Mouse (Mus musculus): ENCODE measurements around the gene Gen1.

The Gen1 gene

DNA sequence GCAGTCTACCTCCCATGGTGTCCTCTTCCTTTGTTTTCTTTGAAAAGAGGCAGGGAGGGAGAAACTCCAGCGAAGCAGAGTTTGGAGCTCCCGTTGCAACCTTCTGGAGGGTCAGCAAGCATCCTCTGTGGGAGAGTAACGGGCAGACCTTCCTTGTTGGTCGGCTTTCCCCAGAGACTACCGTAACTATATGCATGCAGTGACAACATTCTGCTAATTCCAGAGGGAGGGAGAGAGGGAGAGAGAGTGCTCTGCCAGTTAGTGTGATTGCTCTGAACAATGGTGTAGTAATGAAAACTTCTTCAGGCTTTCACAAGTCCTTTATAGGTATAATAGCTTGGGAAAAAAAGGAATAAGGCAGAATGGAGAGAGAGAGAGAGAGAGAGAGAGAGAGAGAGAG, 40.9 kb downstream of the Gen1 start:
- DNase-seq (ENCODE audit: low read depth, low spot score), result no peak

GRCm38 (mm10) chr12:11223090-11223489, 42.5 kb downstream of the Gen1 start:
- no peak for DNase-seq (ENCODE audit: low read depth, low spot score)

- DNase-seq (ENCODE audit: low read depth, low spot score), result no peak
Measured at GRCm38 (mm10) chr12:11222566-11222965, 43.0 kb downstream of the Gen1 start.

DNA sequence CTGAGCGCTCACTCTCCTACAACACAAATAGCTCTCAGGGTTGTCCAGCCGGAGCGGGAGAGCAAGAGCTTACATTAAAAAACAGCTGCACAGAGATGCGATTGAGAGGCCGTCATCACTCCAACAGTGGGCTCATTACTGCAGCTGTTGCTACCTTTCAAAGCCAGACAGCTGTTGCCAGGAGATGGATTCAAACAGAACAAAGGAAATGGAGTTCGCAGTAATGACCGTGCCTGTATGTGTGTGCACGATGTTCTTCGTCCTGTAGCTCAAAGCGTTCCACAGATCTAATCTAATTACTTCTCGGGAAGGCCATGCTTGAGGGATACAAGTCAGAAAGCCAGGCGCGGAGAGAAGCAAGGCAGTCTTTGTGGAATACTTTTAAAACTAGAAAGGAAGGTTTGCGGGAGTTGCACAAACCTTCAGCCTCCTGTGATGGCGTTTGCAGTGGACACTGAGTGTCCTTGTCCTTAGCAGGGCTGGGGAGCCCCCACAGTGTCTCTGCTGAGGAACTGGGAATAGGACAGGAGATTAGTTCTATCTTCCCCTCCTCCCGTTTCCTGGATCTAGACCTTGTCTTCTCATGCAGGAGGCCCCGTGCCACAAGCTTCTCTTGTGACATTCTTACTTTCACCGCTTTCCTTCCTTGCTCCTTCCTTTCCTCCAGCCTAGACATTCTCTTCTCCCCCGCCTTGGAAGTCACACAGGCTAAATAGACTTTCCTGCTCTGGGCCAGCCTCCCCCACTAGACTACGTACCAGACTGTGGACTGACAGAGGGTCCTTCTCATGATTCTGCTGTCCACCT, 43.9 kb downstream of the Gen1 start:
- no peak for DNase-seq (ENCODE audit: low read depth, low spot score)

- DNase-seq (ENCODE audit: low read depth, low spot score), result no peak
Measured at GRCm38 (mm10) chr12:11217726-11218250, 47.8 kb downstream of the Gen1 start.

- DNase-seq (ENCODE audit: low read depth, low spot score), result no peak
Measured at GRCm38 (mm10) chr12:11216454-11216853, 49.1 kb downstream of the Gen1 start.

DNA sequence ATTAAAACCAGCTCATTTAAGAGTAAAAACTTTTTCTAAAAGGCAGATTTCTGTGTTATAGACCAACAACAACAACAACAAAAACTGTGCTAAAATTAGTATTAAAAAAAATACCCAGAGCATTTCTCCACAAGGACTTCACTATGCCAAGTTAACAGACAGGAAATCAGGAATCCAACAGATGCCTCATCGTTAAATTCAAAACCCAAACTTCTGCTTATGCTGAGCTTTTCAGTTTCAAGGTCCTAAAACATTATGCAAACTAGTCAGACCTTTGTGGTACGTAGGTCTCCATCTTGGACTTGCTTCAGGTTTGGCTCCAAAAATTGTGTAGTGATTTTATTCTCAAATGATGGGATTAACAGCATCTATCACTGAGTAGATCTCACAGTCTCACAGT, 50.0 kb downstream of the Gen1 start:
- no peak for DNase-seq (ENCODE audit: low read depth, low spot score)

GRCm38 (mm10) chr12:11214776-11215175, 50.8 kb downstream of the Gen1 start:
- no peak for DNase-seq (ENCODE audit: low read depth, low spot score)

- DNase-seq (ENCODE audit: low read depth, low spot score), result no peak
Measured at GRCm38 (mm10) chr12:11212881-11213280, 52.7 kb downstream of the Gen1 start.

- no peak for DNase-seq (ENCODE audit: low read depth, low spot score)
Measured at GRCm38 (mm10) chr12:11210361-11210760, 55.2 kb downstream of the Gen1 start.

GRCm38 (mm10) chr12:11209636-11210035, 56.0 kb downstream of the Gen1 start:
- DNase-seq (ENCODE audit: low read depth, low spot score), result no peak

- DNase-seq (ENCODE audit: low read depth, low spot score), result no peak
Measured at GRCm38 (mm10) chr12:11208872-11209271, 56.7 kb downstream of the Gen1 start, which contains the start of gene Msgn1. Gene Msgn1, minus strand, starts transcription at chr12:11208972.

- DNase-seq (ENCODE audit: low read depth, low spot score), result no peak
Measured at GRCm38 (mm10) chr12:11206321-11206720, 59.3 kb downstream of the Gen1 start.

GRCm38 (mm10) chr12:11203694-11204665, 61.6 kb downstream of the Gen1 start:
- DNase-seq (ENCODE audit: low read depth, low spot score), result no peak

DNA sequence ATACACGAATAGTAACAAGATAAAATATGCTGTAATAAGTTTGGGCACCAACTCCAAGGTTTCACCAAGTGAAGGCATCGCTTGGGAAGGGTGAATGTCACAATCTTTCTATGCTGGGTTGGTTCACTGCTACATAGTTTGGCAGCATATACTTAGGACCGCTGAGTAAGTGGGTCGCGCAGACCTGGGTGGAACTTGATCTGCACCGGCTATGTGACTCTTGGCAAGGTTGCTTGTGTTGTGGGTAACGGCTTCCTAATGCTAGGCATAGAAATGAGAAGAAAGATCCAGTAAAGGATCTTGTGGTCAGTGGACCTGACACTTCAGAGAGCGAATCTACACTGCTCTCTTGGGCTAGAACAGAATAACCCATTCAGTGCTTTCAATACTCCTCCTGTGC, 63.1 kb downstream of the Gen1 start:
- DNase-seq (ENCODE audit: low read depth, low spot score), result no peak

DNA sequence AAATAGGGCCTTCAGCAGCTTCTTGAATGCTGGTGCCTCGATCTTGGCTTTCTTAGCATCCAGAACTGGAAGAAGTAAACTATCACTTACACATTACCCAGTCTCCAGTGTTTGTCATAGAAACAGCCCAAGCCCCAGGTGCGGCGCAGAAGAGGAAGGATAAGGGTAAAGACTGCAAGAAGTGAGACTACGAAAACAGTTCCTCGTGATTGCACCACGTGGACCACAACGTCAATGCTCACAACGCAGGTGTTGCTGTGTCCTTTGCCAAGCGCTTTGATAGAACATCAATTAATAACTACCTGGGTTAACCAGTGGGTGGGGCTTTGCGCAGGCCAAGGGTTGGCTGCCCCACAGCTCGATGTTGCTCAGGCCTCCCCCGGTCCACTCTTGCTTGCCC, 64.9 kb downstream of the Gen1 start:
- no peak for DNase-seq (ENCODE audit: low read depth, low spot score)

GRCm38 (mm10) chr12:11198551-11198950, 67.0 kb downstream of the Gen1 start:
- no peak for DNase-seq (ENCODE audit: low read depth, low spot score)

GRCm38 (mm10) chr12:11198026-11198425, 67.6 kb downstream of the Gen1 start:
- no peak for DNase-seq (ENCODE audit: low read depth, low spot score)

DNA sequence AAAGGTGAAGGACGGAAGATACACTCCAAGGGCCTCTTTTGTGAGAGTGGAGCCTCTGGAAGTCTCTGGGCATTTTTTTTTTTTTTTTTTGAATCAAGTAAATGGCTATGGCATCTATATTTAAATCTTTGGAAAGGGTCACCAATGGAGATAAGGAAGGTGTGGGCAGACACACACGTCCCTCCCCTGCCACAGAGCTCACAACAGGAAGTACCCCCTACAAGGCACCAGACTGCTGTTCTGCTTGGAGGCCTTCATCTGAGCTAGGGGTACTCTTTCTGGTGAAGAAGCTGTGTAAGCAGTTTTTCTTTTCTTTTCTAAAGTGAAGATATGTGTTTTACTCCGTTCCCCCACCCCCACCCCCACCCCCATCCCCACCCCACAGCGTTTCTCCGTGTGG, 68.8 kb downstream of the Gen1 start:
- no peak for DNase-seq (ENCODE audit: low read depth, low spot score)

DNA sequence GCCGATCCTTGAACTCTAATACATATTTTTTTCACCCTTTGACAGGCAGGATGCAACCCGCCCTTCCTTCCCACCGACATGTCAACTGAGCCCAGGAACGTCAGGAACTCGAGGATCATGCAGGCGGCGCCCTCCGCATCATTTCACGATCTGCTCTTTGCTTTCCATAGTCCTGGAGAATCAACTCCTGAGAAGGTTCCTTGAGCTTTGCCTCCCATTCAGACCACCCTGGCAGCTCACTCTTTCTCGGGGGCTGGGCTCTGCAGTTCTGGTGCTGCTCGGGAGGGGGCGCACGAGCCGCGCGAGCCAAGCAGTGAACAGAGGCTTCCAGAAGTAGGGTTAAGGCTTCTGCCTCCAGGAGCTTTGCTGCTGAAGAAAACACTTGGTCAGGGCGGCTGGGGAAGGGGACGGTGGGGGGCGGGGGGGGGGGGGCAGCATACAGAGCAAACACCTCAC, 69.4 kb downstream of the Gen1 start:
- no peak for DNase-seq (ENCODE audit: low read depth, low spot score)

DNA sequence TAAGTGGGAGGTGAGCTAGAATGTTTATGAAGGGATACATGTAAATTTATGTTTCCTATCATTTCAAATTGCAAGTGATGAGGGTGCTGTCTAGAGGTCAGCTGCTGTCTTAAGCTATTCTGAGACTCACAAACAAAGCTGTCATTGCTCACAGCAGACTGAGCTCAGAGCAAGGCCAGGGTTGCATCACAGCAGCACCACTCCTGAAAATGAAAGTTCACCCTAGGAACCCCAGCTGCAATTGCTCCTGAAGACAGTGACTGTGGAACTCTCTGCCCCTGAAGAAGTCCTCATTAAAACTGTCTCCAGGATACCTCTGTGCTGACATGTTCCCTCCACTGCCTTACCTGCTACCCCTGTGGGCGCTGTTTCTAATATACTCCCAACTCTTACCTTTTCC, 70.6 kb downstream of the Gen1 start:
- no peak for DNase-seq (ENCODE audit: low read depth, low spot score)

Data from WW6 (cell line).